Mouse (Mus musculus): ENCODE measurements around the gene Sp100. TPM values are rescaled to one million over a fixed set of nuclear protein-coding genes. Genes with fewer than 3 reads are reported as not detected.

The Sp100 gene
- polyA plus RNA-seq, 1 experiment from 2014 or later, result 0.58 TPM

- Histone ChIP-seq H3K36me3 (no peaks in the 10 kb centered on the region), H3K4me3 (no peak overlapping the region), H3K27me3 (ENCODE audit: insufficient read depth, poor library complexity, severe bottlenecking) (no peaks in the 10 kb centered on the region; the same call in 1 of the 2 replicates), H3K9me3 (peaks cover 7% of the 10 kb centered on the region; the same call in 1 of the 2 replicates), H3K27ac (peak overlapping the region; percentile 71), H3K4me1 (replicated peaks) (peaks cover 32% of the 10 kb centered on the region)
- WGBS, result 77% methylated on average over 6 of the region's 6 CpGs
- no peak for DNase-seq (ENCODE audit: low spot score)
Observed at GRCm38 (mm10) chr1:85740923-85741322, 91.1 kb downstream of the Sp100 start.

- DNase-seq (ENCODE audit: low spot score), result peak; percentile 38
- no peak overlapping the region for H3K4me3 ChIP-seq
- H3K36me3 ChIP-seq, result no peaks in the 10 kb centered on the region
- peaks cover 28% of the 10 kb centered on the region for H3K4me1 ChIP-seq (replicated peaks)
- peak overlapping the region; percentile 85 for H3K27ac ChIP-seq
- no peaks in the 10 kb centered on the region; the same call in 1 of the 2 replicates for H3K27me3 ChIP-seq (ENCODE audit: insufficient read depth, poor library complexity, severe bottlenecking)
- WGBS, result 40% methylated on average over 5 of the region's 5 CpGs
- peaks cover 7% of the 10 kb centered on the region; the same call in 1 of the 2 replicates for H3K9me3 ChIP-seq
Observed at GRCm38 (mm10) chr1:85742333-85742732, 92.5 kb downstream of the Sp100 start.

- Histone ChIP-seq H3K27me3 (ENCODE audit: insufficient read depth, poor library complexity, severe bottlenecking) (no peaks in the 10 kb centered on the region; the same call in 1 of the 2 replicates), H3K27ac (peak overlapping the region; percentile 85), H3K4me1 (replicated peaks) (peaks cover 28% of the 10 kb centered on the region), H3K4me3 (no peak overlapping the region), H3K9me3 (peaks cover 5% of the 10 kb centered on the region; the same call in 1 of the 2 replicates), H3K36me3 (no peaks in the 10 kb centered on the region)
- WGBS, result 3% methylated on average over 2 of the region's 2 CpGs
- DNase-seq (ENCODE audit: low spot score), result peak; percentile 66
Observed at GRCm38 (mm10) chr1:85742916-85743505, 93.2 kb downstream of the Sp100 start.

DNA sequence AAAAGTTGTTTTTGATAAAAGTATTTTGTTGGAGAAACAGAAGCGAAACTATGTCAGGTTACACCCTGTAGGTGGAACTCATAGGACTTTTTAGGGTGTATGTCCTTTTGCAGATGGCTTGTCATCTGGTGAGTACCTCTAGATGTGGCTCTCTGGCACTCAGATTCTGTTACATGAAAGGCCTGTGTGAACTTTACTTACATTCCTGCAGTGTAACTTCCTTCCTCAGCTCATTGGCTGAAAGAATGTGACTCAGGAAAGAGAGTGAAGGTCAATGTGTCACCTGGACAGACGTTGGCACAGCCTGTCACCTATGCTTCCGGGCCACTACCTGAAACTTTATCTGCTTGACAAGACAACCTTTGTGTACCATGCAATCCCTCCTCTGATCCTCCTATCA, 94.8 kb downstream of the Sp100 start:
- no peak overlapping the region for H3K27ac ChIP-seq
- peaks cover 28% of the 10 kb centered on the region for H3K4me1 ChIP-seq (replicated peaks)
- H3K36me3 ChIP-seq, result no peaks in the 10 kb centered on the region
- H3K4me3 ChIP-seq, result no peak overlapping the region
- no peaks in the 10 kb centered on the region; the same call in 1 of the 2 replicates for H3K27me3 ChIP-seq (ENCODE audit: insufficient read depth, poor library complexity, severe bottlenecking)
- no peak for DNase-seq (ENCODE audit: low spot score)
- H3K9me3 ChIP-seq, result no peaks in the 10 kb centered on the region
- WGBS, result 89% methylated on average over 3 of the region's 3 CpGs

- WGBS, result 90% methylated on average over 5 of the region's 5 CpGs
- H3K9me3 ChIP-seq, result no peaks in the 10 kb centered on the region
- no peaks in the 10 kb centered on the region; the same call in 1 of the 2 replicates for H3K27me3 ChIP-seq (ENCODE audit: insufficient read depth, poor library complexity, severe bottlenecking)
- no peak overlapping the region for H3K27ac ChIP-seq
- no peak overlapping the region for H3K4me3 ChIP-seq
- DNase-seq (ENCODE audit: low spot score), result no peak
- peaks cover 28% of the 10 kb centered on the region for H3K4me1 ChIP-seq (replicated peaks)
- no peaks in the 10 kb centered on the region for H3K36me3 ChIP-seq
Observed at GRCm38 (mm10) chr1:85746511-85746910, 96.7 kb downstream of the Sp100 start.

DNA sequence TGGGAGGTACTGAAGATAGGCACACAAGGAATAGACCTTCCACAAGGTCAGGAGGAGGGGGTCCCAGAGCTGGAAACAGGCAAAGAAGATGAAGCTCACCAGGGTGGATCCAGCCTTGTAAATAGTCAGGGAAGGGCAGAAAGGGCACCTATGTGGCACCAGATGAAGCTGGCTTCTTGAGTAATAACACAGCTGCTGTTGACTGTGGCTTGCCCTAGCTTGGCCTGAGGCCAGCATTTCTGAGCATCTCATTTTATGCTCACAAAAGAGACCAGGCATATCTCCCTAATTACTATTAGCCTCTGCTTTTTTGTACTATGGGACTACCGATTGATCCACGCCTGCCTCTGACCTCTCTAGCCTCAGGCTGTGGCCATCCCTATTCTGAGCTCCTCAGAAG, 100.0 kb downstream of the Sp100 start:
- Histone ChIP-seq H3K36me3 (no peaks in the 10 kb centered on the region), H3K27ac (peak overlapping the region; percentile 29; the same call in 1 of the 2 replicates), H3K9me3 (no peaks in the 10 kb centered on the region), H3K27me3 (ENCODE audit: insufficient read depth, poor library complexity, severe bottlenecking) (no peaks in the 10 kb centered on the region; the same call in 1 of the 2 replicates), H3K4me1 (replicated peaks) (peaks cover 16% of the 10 kb centered on the region), H3K4me3 (no peak overlapping the region)
- DNase-seq (ENCODE audit: low spot score), result no peak
- WGBS, result 82% methylated on average over 2 of the region's 2 CpGs

DNA sequence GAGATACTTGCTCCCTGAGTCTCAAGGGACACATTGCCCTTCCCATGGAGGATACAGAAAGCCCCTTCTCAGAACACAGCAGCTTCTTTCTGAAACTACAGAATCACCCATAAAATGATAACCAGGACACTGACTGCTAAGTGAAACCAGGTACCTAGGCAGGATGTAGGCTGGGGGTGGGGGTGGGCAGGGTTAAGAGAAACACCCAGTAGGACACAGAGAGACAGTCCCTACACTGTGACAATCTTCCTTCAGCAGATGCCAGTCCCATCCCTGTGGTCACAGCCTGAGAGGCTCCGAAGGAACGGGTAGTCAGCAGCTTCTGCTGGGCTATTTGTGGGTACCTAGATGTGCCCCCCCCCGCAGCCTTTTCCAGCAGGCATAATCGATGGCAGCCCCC, 100.9 kb downstream of the Sp100 start:
- Histone ChIP-seq H3K9me3 (no peaks in the 10 kb centered on the region), H3K4me1 (replicated peaks) (peaks cover 16% of the 10 kb centered on the region), H3K27me3 (ENCODE audit: insufficient read depth, poor library complexity, severe bottlenecking) (no peaks in the 10 kb centered on the region), H3K4me3 (no peak overlapping the region), H3K27ac (peak overlapping the region; percentile 60; the same call in 1 of the 2 replicates), H3K36me3 (no peaks in the 10 kb centered on the region)
- no peak for DNase-seq (ENCODE audit: low spot score)
- WGBS, result 81% methylated on average over 4 of the region's 4 CpGs

DNA sequence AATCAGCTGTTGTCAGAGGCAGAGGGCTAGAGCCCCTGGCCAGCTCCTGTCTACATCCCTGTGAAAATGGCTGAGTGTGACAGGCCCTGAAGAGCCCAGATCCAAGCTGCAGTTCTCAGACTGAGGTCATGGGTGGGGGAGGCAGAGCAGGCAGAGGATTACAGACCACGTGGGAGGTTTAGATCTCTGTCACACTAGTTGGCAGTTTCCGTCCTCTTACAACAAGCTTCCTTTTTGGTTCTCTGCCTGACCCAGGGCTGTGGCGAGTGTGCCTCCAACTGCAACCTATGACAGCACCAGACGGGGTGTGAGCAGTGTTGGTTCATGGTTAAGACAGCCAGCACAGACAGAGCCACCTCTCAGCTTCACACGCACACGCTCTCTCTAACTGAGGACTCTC, 101.7 kb downstream of the Sp100 start:
- no peaks in the 10 kb centered on the region for H3K9me3 ChIP-seq
- H3K27me3 ChIP-seq (ENCODE audit: insufficient read depth, poor library complexity, severe bottlenecking), result no peaks in the 10 kb centered on the region
- WGBS, result 72% methylated on average over 6 of the region's 6 CpGs
- H3K4me1 ChIP-seq (replicated peaks), result peaks cover 16% of the 10 kb centered on the region
- peak overlapping the region; percentile 60; the same call in 1 of the 2 replicates for H3K27ac ChIP-seq
- no peak for DNase-seq (ENCODE audit: low spot score)
- H3K36me3 ChIP-seq, result no peaks in the 10 kb centered on the region
- no peak overlapping the region for H3K4me3 ChIP-seq

- Histone ChIP-seq H3K9me3 (no peaks in the 10 kb centered on the region), H3K4me3 (no peak overlapping the region), H3K36me3 (no peaks in the 10 kb centered on the region), H3K27me3 (ENCODE audit: insufficient read depth, poor library complexity, severe bottlenecking) (no peaks in the 10 kb centered on the region), H3K27ac (peak overlapping the region; percentile 60; the same call in 1 of the 2 replicates), H3K4me1 (replicated peaks) (peaks cover 16% of the 10 kb centered on the region)
- 82% methylated on average over 11 of the region's 11 CpGs for WGBS
- DNase-seq (ENCODE audit: low spot score), result no peak
Observed at GRCm38 (mm10) chr1:85751932-85752680, 102.3 kb downstream of the Sp100 start.

DNA sequence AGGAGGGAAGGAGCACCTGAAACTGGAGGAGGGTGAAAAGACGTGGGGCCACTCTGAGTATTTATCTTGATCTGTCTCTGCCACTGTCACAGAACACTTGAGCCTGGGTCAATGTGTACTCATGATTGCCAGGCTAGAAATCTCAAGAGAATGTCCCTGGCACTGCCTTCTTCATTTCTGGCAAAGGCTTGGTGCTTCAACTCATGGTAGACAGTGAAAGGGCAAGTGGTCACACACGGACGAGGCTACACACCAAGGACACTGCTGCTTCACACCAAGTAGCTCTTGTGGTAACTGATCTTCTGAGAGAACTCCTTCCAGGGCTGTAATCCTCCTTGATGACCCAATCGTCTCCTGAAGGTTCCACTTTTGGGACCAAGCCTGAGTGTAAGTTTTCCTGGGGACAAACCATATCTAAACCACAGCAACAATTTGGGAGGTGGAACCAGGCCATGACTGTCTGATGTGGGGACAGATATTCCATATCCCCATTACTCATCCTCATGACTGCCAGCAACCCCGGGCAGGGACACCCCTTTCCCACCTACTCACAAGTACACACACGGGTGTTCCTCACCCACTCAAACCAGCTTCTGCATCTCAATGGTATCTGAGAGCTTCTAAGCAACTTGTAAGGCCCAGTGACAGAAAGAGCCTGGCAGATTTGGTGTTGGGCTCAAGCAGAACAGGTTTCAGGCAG, 107.9 kb downstream of the Sp100 start:
- 84% methylated on average over 6 of the region's 6 CpGs for WGBS

GRCm38 (mm10) chr1:85758231-85758968, 108.6 kb downstream of the Sp100 start:
- Histone ChIP-seq H3K36me3 (no peaks in the 10 kb centered on the region), H3K27me3 (ENCODE audit: insufficient read depth, poor library complexity, severe bottlenecking) (no peaks in the 10 kb centered on the region), H3K9me3 (no peaks in the 10 kb centered on the region), H3K27ac (peak overlapping the region; percentile 66), H3K4me1 (replicated peaks) (peaks cover 10% of the 10 kb centered on the region), H3K4me3 (no peak overlapping the region)
- DNase-seq (ENCODE audit: low spot score), result no peak
- WGBS, result 31% methylated on average over 14 of the region's 14 CpGs

More for the DNA sequence above, 107.9 kb downstream of the Sp100 start:
- H3K4me1 ChIP-seq (replicated peaks), result peaks cover 10% of the 10 kb centered on the region
- peak overlapping the region; percentile 66; the same call in 1 of the 2 replicates for H3K27ac ChIP-seq
- no peak for DNase-seq (ENCODE audit: low spot score)
- no peaks in the 10 kb centered on the region for H3K27me3 ChIP-seq (ENCODE audit: insufficient read depth, poor library complexity, severe bottlenecking)
- no peak overlapping the region for H3K4me3 ChIP-seq
- H3K36me3 ChIP-seq, result no peaks in the 10 kb centered on the region
- no peaks in the 10 kb centered on the region for H3K9me3 ChIP-seq

DNA sequence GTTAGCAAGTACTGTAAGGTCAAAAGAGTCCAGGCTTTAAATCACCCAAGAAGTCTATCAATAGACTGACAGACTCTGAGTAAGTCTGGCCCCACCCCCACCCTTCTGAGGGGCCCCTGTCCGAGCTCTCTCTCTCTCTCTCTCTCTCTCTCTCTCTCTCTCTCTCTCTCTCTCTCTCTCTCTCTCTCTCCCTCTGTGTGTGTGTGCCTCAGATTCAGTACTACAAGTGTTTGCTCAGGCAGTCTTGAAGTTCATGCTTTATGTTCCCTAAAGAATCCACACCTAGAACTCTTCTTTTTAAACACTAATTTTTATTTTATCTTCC, 109.1 kb downstream of the Sp100 start:
- DNase-seq (ENCODE audit: low spot score), result no peak
- WGBS, result 18% methylated on average over 1 of the region's 1 CpGs
- Histone ChIP-seq H3K27ac (0 out of 2 replicates have a peak overlapping the region, but pooled peaks have one; percentile 66), H3K4me3 (no peak overlapping the region), H3K9me3 (no peaks in the 10 kb centered on the region), H3K27me3 (ENCODE audit: insufficient read depth, poor library complexity, severe bottlenecking) (no peaks in the 10 kb centered on the region), H3K36me3 (no peaks in the 10 kb centered on the region), H3K4me1 (replicated peaks) (peaks cover 10% of the 10 kb centered on the region)

Data from hindbrain, embryonic 10.5 days (tissue).